Mouse (Mus musculus) kidney, postnatal 36 days (tissue): ENCODE data around the gene AC131692.1.

ENCODE experiments used
- DNase-seq, 2 experiments: peaks; one replicate each; pipeline ENCODE4 v3.0.0; 2021 to 2022; ENCODE audit warnings: mixed read lengths in 2 of 2

AC131692.1 gene

GRCm38 (mm10) chr19:6068951-6069350 lies 25.3 kb upstream of the AC131692.1 start:
- DNase-seq: no peak

GRCm38 (mm10) chr19:6069851-6070250 lies 24.4 kb upstream of the AC131692.1 start:
- no peak for DNase-seq

- no peak for DNase-seq
Observed at GRCm38 (mm10) chr19:6070571-6071250, 23.5 kb upstream of the AC131692.1 start.

- no peak for DNase-seq
Observed at GRCm38 (mm10) chr19:6071261-6071660, 23.0 kb upstream of the AC131692.1 start.

- no peak for DNase-seq
Observed at GRCm38 (mm10) chr19:6073889-6074288, 20.3 kb upstream of the AC131692.1 start.

- DNase-seq: peak; percentile 90 to 93
Observed at GRCm38 (mm10) chr19:6076564-6077393, 17.4 kb upstream of the AC131692.1 start, which contains the start of gene Vps51. Gene Vps51 (minus strand): TSS chr19:6077231.

- no peak for DNase-seq
Observed at GRCm38 (mm10) chr19:6079983-6080480, 14.2 kb upstream of the AC131692.1 start, which contains the start of gene Tmem262. Gene Tmem262 (plus strand): TSS chr19:6080033.

GRCm38 (mm10) chr19:6082156-6082555 lies 12.1 kb upstream of the AC131692.1 start, which contains the start of gene Gm28374:
Gene Gm28374 (minus strand): TSS chr19:6082256.
- DNase-seq: no peak

- DNase-seq: peak; percentile 98
Observed at GRCm38 (mm10) chr19:6084478-6085248, 9.6 kb upstream of the AC131692.1 start, which contains the start of the genes Zfpl1 and Cdca5. Gene Zfpl1 (minus strand): TSS chr19:6084956. Gene Cdca5 (plus strand): TSS chr19:6084983.

- DNase-seq: peak; percentile 56 to 76
Observed at GRCm38 (mm10) chr19:6085417-6085879, 8.8 kb upstream of the AC131692.1 start.

GRCm38 (mm10) chr19:6088841-6089240 lies 5.4 kb upstream of the AC131692.1 start:
- no peak for DNase-seq

- DNase-seq: peak; percentile 27 to 28
Observed at GRCm38 (mm10) chr19:6097847-6098246, 3.6 kb downstream of the AC131692.1 start.

- no peak for DNase-seq
Observed at GRCm38 (mm10) chr19:6101186-6101585, 7.0 kb downstream of the AC131692.1 start.

- no peak for DNase-seq
Observed at GRCm38 (mm10) chr19:6102169-6102853, 8.1 kb downstream of the AC131692.1 start.

GRCm38 (mm10) chr19:6104476-6104875 lies 10.3 kb downstream of the AC131692.1 start:
- DNase-seq: no peak

GRCm38 (mm10) chr19:6105586-6105985 lies 11.4 kb downstream of the AC131692.1 start, which contains the start of gene Naaladl1:
Gene Naaladl1 (plus strand): TSS chr19:6105782.
- peak; percentile 36 to 42 for DNase-seq

GRCm38 (mm10) chr19:6113116-6113515 lies 18.9 kb downstream of the AC131692.1 start:
- DNase-seq: peak; percentile 40 to 61

- DNase-seq: peak; percentile 49 to 75
Observed at GRCm38 (mm10) chr19:6116113-6116850, 22.1 kb downstream of the AC131692.1 start.

GRCm38 (mm10) chr19:6117346-6117985 lies 23.2 kb downstream of the AC131692.1 start:
- DNase-seq: no peak

GRCm38 (mm10) chr19:6117986-6118676 lies 23.9 kb downstream of the AC131692.1 start, which contains the start of gene Sac3d1:
Gene Sac3d1 (minus strand): TSS chr19:6118650.
- peak; percentile 92 to 93 for DNase-seq
